Mouse (Mus musculus) erythroblast, embryonic 14.5 days (primary cell): ENCODE results near the gene Irgm2.

ENCODE experiments used
- GATA1 ChIP-seq: IDR thresholded peaks from 2 replicates; pipeline ENCODE4 v1.6.1; 2012; ENCODE audit warnings: low read length, inconsistent platforms, mixed read lengths
- TAL1 ChIP-seq: IDR thresholded peaks from 3 replicates; pipeline ENCODE4 v1.6.1; 2012; ENCODE audit warnings: low read length, inconsistent platforms, mixed read lengths

DNA sequence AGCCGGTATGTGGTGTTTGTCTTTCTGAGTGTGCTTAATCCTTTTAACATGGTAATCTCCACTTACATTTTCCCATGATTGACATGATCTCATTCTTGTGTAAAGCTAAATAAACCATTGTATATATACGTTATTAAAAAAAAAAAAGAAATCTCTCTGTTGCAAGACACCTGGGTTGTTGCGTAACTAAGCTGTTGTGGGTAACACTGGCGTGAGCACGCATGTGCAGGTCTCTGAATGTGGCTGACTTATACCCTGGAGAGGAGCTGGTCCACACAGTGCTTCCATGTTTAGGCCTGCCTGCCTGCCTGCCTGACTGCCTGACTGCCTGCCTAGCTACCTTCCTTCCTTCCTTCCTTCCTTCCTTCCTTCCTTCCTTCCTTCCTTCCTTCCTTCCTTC, 51.1 kb downstream of the Irgm2 start:
- TF ChIP-seq TAL1 (no peak), GATA1 (no peak)
